8 mouse cellular contexts compared by ENCODE assay signal in genomic region chr11:118249012-118249383, GRCm38 (mm10). TPM values are rescaled to one million over a fixed set of nuclear protein-coding genes. Genes with fewer than 3 reads are reported as not detected.
DNase-seq lines count a peak whose midpoint lies in the region; ATAC-seq and TF ChIP-seq lines count a peak whose summit lies in the region.

No protein-coding gene starts in this region.

- no peak for DNase-seq in heart, adult 2 months
- no peak for DNase-seq in heart, postnatal 10 days
- DNase-seq in limb, embryonic 10.5 days (ENCODE audit: low spot score), result no peak
- no peak for DNase-seq in B cell, adult 2 months
- DNase-seq in left cerebral cortex, adult 11 months (ENCODE audit: low spot score), result no peak

- TF ChIP-seq EP300 in heart, adult 2 months (IDR thresholded peaks at IDR 0.05; ENCODE audit: insufficient read depth, low read depth, low read length), result no peak
- TF ChIP-seq EP300 in ES-Bruce4 (IDR thresholded peaks at IDR 0.05; ENCODE audit: insufficient read depth, low read depth, low read length), result no peak

- peaks cover 12% of the 10 kb centered on the region for H3K4me1 ChIP-seq in heart, adult 2 months (ENCODE audit: control insufficient read depth, insufficient read depth, low read length)
- H3K4me1 ChIP-seq in ES-Bruce4 (ENCODE audit: control insufficient read depth, insufficient read depth, low read length), result peaks cover under 1% of the 10 kb centered on the region
- peaks cover 5% of the 10 kb centered on the region; the same call in 1 of the 2 replicates for H3K4me1 ChIP-seq in embryonic fibroblast, embryonic 13.5 days (ENCODE audit: control insufficient read depth, insufficient read depth, low read length)
- H3K4me1 ChIP-seq in limb, embryonic 10.5 days, result peaks cover 47% of the 10 kb centered on the region
- H3K4me1 ChIP-seq in midbrain, embryonic 13.5 days (replicated peaks), result peaks cover 28% of the 10 kb centered on the region

- H3K4me3 ChIP-seq in heart, adult 2 months, result peak overlapping the region; percentile 54
- peak overlapping the region; percentile 42 for H3K4me3 ChIP-seq in ES-Bruce4 (ENCODE audit: low read depth, low read length)
- H3K4me3 ChIP-seq in embryonic fibroblast, embryonic 13.5 days (ENCODE audit: insufficient read depth, low read length), result peak overlapping the region; percentile 10
- peak overlapping the region; percentile 97 for H3K4me3 ChIP-seq in limb, embryonic 10.5 days
- peak overlapping the region; percentile 84 for H3K4me3 ChIP-seq in midbrain, embryonic 13.5 days (replicated peaks)

- ATAC-seq in midbrain, embryonic 13.5 days, result peak; percentile 16

- intact Hi-C loops in heart, adult 2 months (cut with DNase I), result loop anchor here (2.0 kb wide), 1 partner anchor 14 kb away; no protein-coding TSS in a partner anchor
- intact Hi-C loops in heart, postnatal 10 days (cut with DNase I), result no loop called here

- 2% methylated on average over 5 of the region's 5 CpGs for WGBS in heart, adult 2 months
- under 1% methylated on average over 5 of the region's 5 CpGs for WGBS in limb, embryonic 10.5 days
- 1% methylated on average over 5 of the region's 5 CpGs for WGBS in midbrain, embryonic 13.5 days

- H3K27me3 ChIP-seq in heart, adult 2 months (ENCODE audit: control insufficient read depth, insufficient read depth, low read length), result no peaks in the 10 kb centered on the region
- H3K27me3 ChIP-seq in ES-Bruce4 (ENCODE audit: control insufficient read depth, insufficient read depth, low read length, poor library complexity, severe bottlenecking), result no peaks in the 10 kb centered on the region
- H3K27me3 ChIP-seq in limb, embryonic 10.5 days (ENCODE audit: low read depth, poor library complexity, severe bottlenecking), result no peaks in the 10 kb centered on the region
- H3K27me3 ChIP-seq in midbrain, embryonic 13.5 days, result no peaks in the 10 kb centered on the region

- TF ChIP-seq POLR2A in heart, adult 2 months (IDR thresholded peaks at IDR 0.05; ENCODE audit: insufficient read depth, low read depth, low read length), result peak; percentile 12; the same call in 1 of the 2 replicates
- no peak for TF ChIP-seq POLR2A in ES-Bruce4 (IDR thresholded peaks at IDR 0.05; ENCODE audit: insufficient read depth, low read length)
- TF ChIP-seq POLR2A in embryonic fibroblast, embryonic 13.5 days (IDR thresholded peaks at IDR 0.05; ENCODE audit: low read depth, low read length), result no peak; the same call in 1 of the 2 replicates

- H3K9ac ChIP-seq in heart, adult 2 months (ENCODE audit: low read depth, low read length), result peak overlapping the region; percentile 52
- H3K9ac ChIP-seq in ES-Bruce4 (ENCODE audit: low read depth, poor library complexity, severe bottlenecking), result no peak overlapping the region
- 0 out of 2 replicates have a peak overlapping the region, but pooled peaks have one; percentile 17 for H3K9ac ChIP-seq in midbrain, embryonic 13.5 days (replicated peaks)

- H3K79me2 ChIP-seq in heart, adult 2 months (replicated peaks; ENCODE audit: control insufficient read depth, insufficient read depth, low read length), result peaks cover 1% of the 10 kb centered on the region; the same call in 1 of the 2 replicates

- H3K36me3 ChIP-seq in heart, adult 2 months (ENCODE audit: control insufficient read depth, insufficient read depth, low read length), result peaks cover 7% of the 10 kb centered on the region; the same call in 1 of the 2 replicates
- H3K36me3 ChIP-seq in ES-Bruce4 (ENCODE audit: control insufficient read depth, insufficient read depth, low read length, poor library complexity, severe bottlenecking), result no peaks in the 10 kb centered on the region
- H3K36me3 ChIP-seq in limb, embryonic 10.5 days, result no peaks in the 10 kb centered on the region
- H3K36me3 ChIP-seq in midbrain, embryonic 13.5 days, result no peaks in the 10 kb centered on the region

- peak overlapping the region; percentile 95 for H3K4me2 ChIP-seq in midbrain, embryonic 13.5 days (replicated peaks)

- peak overlapping the region; percentile 96 for H3K27ac ChIP-seq in heart, adult 2 months
- no peak overlapping the region for H3K27ac ChIP-seq in ES-Bruce4 (ENCODE audit: insufficient read depth, low read length)
- H3K27ac ChIP-seq in embryonic fibroblast, embryonic 13.5 days (ENCODE audit: insufficient read depth, low read length), result no peak overlapping the region
- H3K27ac ChIP-seq in limb, embryonic 10.5 days, result peak overlapping the region; percentile 95
- H3K27ac ChIP-seq in midbrain, embryonic 13.5 days, result peak overlapping the region; percentile 52

- peak; percentile 27 for TF ChIP-seq CTCF in heart, adult 2 months (IDR thresholded peaks at IDR 0.05)
- TF ChIP-seq CTCF in ES-Bruce4 (IDR thresholded peaks at IDR 0.05; ENCODE audit: low read depth, low read length), result no peak
- TF ChIP-seq CTCF in embryonic fibroblast, embryonic 13.5 days (IDR thresholded peaks at IDR 0.05; ENCODE audit: borderline replicate concordance, insufficient read depth, low read length), result no peak

- H3K9me3 ChIP-seq in ES-Bruce4 (replicated peaks; ENCODE audit: control insufficient read depth, insufficient read depth, low read length, poor library complexity, severe bottlenecking), result no peaks in the 10 kb centered on the region
- no peaks in the 10 kb centered on the region for H3K9me3 ChIP-seq in limb, embryonic 10.5 days (replicated peaks)
- no peaks in the 10 kb centered on the region for H3K9me3 ChIP-seq in midbrain, embryonic 13.5 days

RNA-seq across cellular contexts. Expression of gene Cyth1, which starts 0.6 kb away (rescaled TPM):
- total RNA-seq in heart, adult 2 months (2021), result 10 to 100 TPM; 54.1 to 56.0 TPM
- polyA plus RNA-seq in heart, adult 2 months (2012; rRNA removed), result 30.7 and 39.6 TPM in 2 replicates
- total RNA-seq in heart, postnatal 10 days (2021), result 10 to 100 TPM; 51.2 to 59.7 TPM
- 1.8 and 6.1 TPM in 2 replicates for polyA plus RNA-seq in ES-Bruce4 (2011; ENCODE audit: insufficient read depth, insufficient read length, low read depth, missing spikeins)
- polyA plus RNA-seq in embryonic fibroblast, embryonic 13.5 days (2011; ENCODE audit: insufficient read length, low read depth, missing spikeins), result 11.8 and 12.6 TPM in 2 replicates
- 17.9 and 22.6 TPM in 2 replicates for polyA plus RNA-seq in limb, embryonic 10.5 days (2016; fragmentation: Nextera tagmentation; extraction: Ambion mirVana)
- 22.3 and 30.7 TPM in 2 replicates for polyA plus RNA-seq in midbrain, embryonic 13.5 days (2015; fragmentation: Nextera tagmentation; extraction: Ambion mirVana)

RNA-seq across cellular contexts. Expression of gene Usp36, which starts 41.0 kb away (rescaled TPM):
- 10 to 100 TPM; 13.1 to 15.5 TPM for total RNA-seq in heart, adult 2 months (2021)
- polyA plus RNA-seq in heart, adult 2 months (2012; rRNA removed), result 10.3 and 14.6 TPM in 2 replicates
- 10 to 100 TPM; 13.9 TPM for total RNA-seq in heart, postnatal 10 days (2021)
- 26.1 and 26.8 TPM in 2 replicates for polyA plus RNA-seq in ES-Bruce4 (2011; ENCODE audit: insufficient read depth, insufficient read length, low read depth, missing spikeins)
- 19.4 and 21.6 TPM in 2 replicates for polyA plus RNA-seq in embryonic fibroblast, embryonic 13.5 days (2011; ENCODE audit: insufficient read length, low read depth, missing spikeins)
- polyA plus RNA-seq in limb, embryonic 10.5 days (2016; fragmentation: Nextera tagmentation; extraction: Ambion mirVana), result 25.6 and 27.4 TPM in 2 replicates
- 16.3 and 16.8 TPM in 2 replicates for polyA plus RNA-seq in midbrain, embryonic 13.5 days (2015; fragmentation: Nextera tagmentation; extraction: Ambion mirVana)

Comparison
In these comparisons a context has a peak if more than half of its experiments do, and no peak if none do; other contexts are left out.
1. H3K27ac ChIP-seq: peak in heart, adult 2 months (single experiment), limb, embryonic 10.5 days (single experiment) and midbrain, embryonic 13.5 days (single experiment); none in ES-Bruce4 (single experiment) and embryonic fibroblast, embryonic 13.5 days (single experiment).
2. H3K4me3 ChIP-seq: peak in every context shown above with its lines; median percentile 97 in limb, embryonic 10.5 days; 84 in midbrain, embryonic 13.5 days; 54 in heart, adult 2 months; 42 in ES-Bruce4; 10 in embryonic fibroblast, embryonic 13.5 days.